Mouse (Mus musculus) hindbrain, postnatal 0 days (tissue): ENCODE data around the gene Bin2. TPM values are rescaled to one million over a fixed set of nuclear protein-coding genes. Genes with fewer than 3 reads are reported as not detected.

Source experiments
- ATAC-seq: fragments of 200-750 bp; cut with Nextera tagmentation; 2 replicates; pipeline ENCODE4 v1.8.0; 2017; ENCODE audit warnings: mild to moderate bottlenecking, moderate TSS enrichment, moderate library complexity
- DNase-seq: peaks from one replicate; pipeline ENCODE4 v3.0.0-alpha.2; 2015; ENCODE audit warnings: low spot score
- H3K27ac ChIP-seq: fragments of 300-500 bp; sonication (generic); 2 replicates; pipeline ENCODE4 v1.5.1; 2014; ENCODE audit warnings: mild to moderate bottlenecking
- H3K27me3 ChIP-seq: fragments of 300-500 bp; sonication (generic); 2 replicates; pipeline ENCODE4 v1.6.1; 2014; ENCODE audit warnings: low read length, mixed read lengths; ENCODE audit not compliant: insufficient read depth
- H3K36me3 ChIP-seq: fragments of 300-500 bp; sonication (generic); 2 replicates; pipeline ENCODE4 v1.6.1; 2014; ENCODE audit warnings: low read length, mixed read lengths; ENCODE audit not compliant: insufficient read depth
- H3K4me1 ChIP-seq: fragments of 300-500 bp; sonication (generic); 2 replicates; pipeline ENCODE4 v1.6.1; 2014; ENCODE audit warnings: antibody characterized with exemption, low read length, mixed read lengths; ENCODE audit not compliant: insufficient read depth
- H3K4me2 ChIP-seq: fragments of 300-500 bp; sonication (generic); 2 replicates; pipeline ENCODE4 v1.6.1; 2014; ENCODE audit warnings: low read depth, mild to moderate bottlenecking, low read length, moderate library complexity, mixed read lengths
- H3K4me3 ChIP-seq: fragments of 300-500 bp; sonication (generic); 2 replicates; pipeline ENCODE4 v1.5.1; 2014; ENCODE audit warnings: low read length
- H3K9ac ChIP-seq: fragments of 300-500 bp; sonication (generic); replicated peaks from 2 replicates; pipeline ENCODE4 v1.6.1; 2014; ENCODE audit warnings: mild to moderate bottlenecking, low read length, moderate library complexity, mixed read lengths
- H3K9me3 ChIP-seq: fragments of 300-500 bp; sonication (generic); 2 replicates; pipeline ENCODE4 v1.6.1; 2016; ENCODE audit warnings: low read length, mixed read lengths
- CTCF ChIP-seq: IDR thresholded peaks from 2 replicates; pipeline ENCODE4 v1.5.1; 2016; ENCODE audit warnings: antibody characterized with exemption, control low read depth, low read depth
- WGBS: fragments of 180-500 bp; shearing (Covaris S2); extraction: QIAGEN DNeasy Blood & Tissue Kit; methylation state at CpG from one replicate; pipeline ENCODE4 v1.1.7; 2014; 5-methylcytosine and 5-hydroxymethylcytosine counted together
- polyA plus RNA-seq: library from polyadenylated mRNA; unstranded; fragments of >200 nt; fragmentation: Nextera tagmentation; extraction: Ambion mirVana; gene quantifications from 2 replicates; pipeline ENCODE4 v1.2.1, GENCODE M21; 2015
- total RNA-seq: library from RNA; depleted of rRNA; stranded (reverse); fragments of >200 nt; gene quantifications from 2 replicates; pipeline ENCODE4 v1.2.3, GENCODE M21; 2014

The Bin2 gene
- total and polyA plus RNA-seq, 2 experiments from 2014 or later: 0.63 to 1.4 TPM

- no peak for TF ChIP-seq CTCF
- Histone ChIP-seq H3K9ac (no peak overlapping the region), H3K27me3 (no peaks in the 10 kb centered on the region), H3K4me2 (no peak overlapping the region), H3K4me3 (no peak overlapping the region), H3K9me3 (no peaks in the 10 kb centered on the region), H3K27ac (no peak overlapping the region), H3K36me3 (no peaks in the 10 kb centered on the region), H3K4me1 (peaks cover 14% of the 10 kb centered on the region; the same call in 1 of the 2 replicates)
- DNase-seq (no peak), ATAC-seq (no peak)
- 66% methylated on average over 3 of the region's 3 CpGs for WGBS
Measured at GRCm38 (mm10) chr15:100601669-100602068, 67.7 kb downstream of the Bin2 start.

GRCm38 (mm10) chr15:100600696-100601272 is 68.6 kb downstream of the Bin2 start:
- ATAC-seq (no peak), DNase-seq (no peak)
- peak overlapping the region; percentile 98; the same call in 1 of the 2 replicates for H3K9ac ChIP-seq
- no peaks in the 10 kb centered on the region for H3K36me3 ChIP-seq
- peak overlapping the region; percentile 83 for H3K4me2 ChIP-seq
- 0 out of 2 replicates have a peak overlapping the region, but pooled peaks have one; percentile 88 for H3K27ac ChIP-seq
- peaks cover 14% of the 10 kb centered on the region; the same call in 1 of the 2 replicates for H3K4me1 ChIP-seq
- peak overlapping the region; percentile 79 for H3K4me3 ChIP-seq
- 26% methylated on average over 21 of the region's 21 CpGs for WGBS
- H3K9me3 ChIP-seq: no peaks in the 10 kb centered on the region
- no peaks in the 10 kb centered on the region for H3K27me3 ChIP-seq
- no peak for TF ChIP-seq CTCF

- peak; percentile 67 for TF ChIP-seq CTCF
- H3K9ac ChIP-seq: peak overlapping the region; percentile 98
- ATAC-seq: peak; percentile 86
- peak; percentile 94 for DNase-seq
- H3K4me2 ChIP-seq: peak overlapping the region; percentile 83
- H3K27ac ChIP-seq: peak overlapping the region; percentile 88
- peaks cover 14% of the 10 kb centered on the region; the same call in 1 of the 2 replicates for H3K4me1 ChIP-seq
- peak overlapping the region; percentile 79 for H3K4me3 ChIP-seq
- WGBS: 2% methylated on average over 35 of the region's 35 CpGs
- H3K9me3 ChIP-seq: no peaks in the 10 kb centered on the region
- no peaks in the 10 kb centered on the region for H3K36me3 ChIP-seq
- no peaks in the 10 kb centered on the region for H3K27me3 ChIP-seq
Measured at GRCm38 (mm10) chr15:100600047-100600695, 69.2 kb downstream of the Bin2 start.

GRCm38 (mm10) chr15:100599276-100600046 is 69.9 kb downstream of the Bin2 start, which contains the start of gene Pou6f1:
Gene Pou6f1 (minus strand): TSS chr15:100599984.
- peak; percentile 70 for ATAC-seq
- TF ChIP-seq CTCF: no peak
- Histone ChIP-seq H3K27ac (peak within 1 kb of the TSS; percentile 88), H3K4me2 (peak within 1 kb of the TSS; percentile 83), H3K4me3 (peak within 1 kb of the TSS; percentile 79), H3K36me3 (no peaks in the 10 kb centered on the region), H3K4me1 (peaks cover 10% of the 10 kb centered on the region; the same call in 1 of the 2 replicates), H3K9me3 (no peaks in the 10 kb centered on the region), H3K27me3 (no peaks in the 10 kb centered on the region), H3K9ac (peak within 1 kb of the TSS; percentile 98)
- peak; percentile 56 for DNase-seq
- WGBS: 1% methylated on average over 60 of the region's 76 CpGs

- ATAC-seq: no peak; the same call in 1 of the 2 replicates
Measured at GRCm38 (mm10) chr15:100598883-100599275, 70.5 kb downstream of the Bin2 start.

GRCm38 (mm10) chr15:100598287-100598882 is 71.0 kb downstream of the Bin2 start:
- H3K4me1 ChIP-seq: peaks cover 10% of the 10 kb centered on the region; the same call in 1 of the 2 replicates
- no peak for TF ChIP-seq CTCF
- H3K9ac ChIP-seq: peak overlapping the region; percentile 98
- H3K27me3 ChIP-seq: no peaks in the 10 kb centered on the region
- H3K27ac ChIP-seq: peak overlapping the region; percentile 88; the same call in 1 of the 2 replicates
- DNase-seq (no peak), ATAC-seq (no peak)
- H3K4me2 ChIP-seq: peak overlapping the region; percentile 83
- WGBS: 27% methylated on average over 9 of the region's 9 CpGs
- no peaks in the 10 kb centered on the region for H3K9me3 ChIP-seq
- peak overlapping the region; percentile 79 for H3K4me3 ChIP-seq
- H3K36me3 ChIP-seq: no peaks in the 10 kb centered on the region

More at GRCm38 (mm10) chr15:100598883-100599275, 70.5 kb downstream of the Bin2 start:
- no peak for TF ChIP-seq CTCF
- Histone ChIP-seq H3K27ac (peak overlapping the region; percentile 88), H3K27me3 (no peaks in the 10 kb centered on the region), H3K36me3 (no peaks in the 10 kb centered on the region), H3K4me1 (peaks cover 10% of the 10 kb centered on the region; the same call in 1 of the 2 replicates), H3K9ac (peak overlapping the region; percentile 98), H3K4me2 (peak overlapping the region; percentile 83), H3K9me3 (no peaks in the 10 kb centered on the region), H3K4me3 (peak overlapping the region; percentile 79)
- WGBS: under 1% methylated on average over 12 of the region's 12 CpGs
- peak; percentile 66 for DNase-seq
